Mouse (Mus musculus): Measurements from ENCODE around the gene Gm4869. TPM values are rescaled to one million over a fixed set of nuclear protein-coding genes. Genes with fewer than 3 reads are reported as not detected.

The Gm4869 gene
- polyA plus RNA-seq, 1 experiment from 2014 or later = 0.05 TPM

- peak overlapping the region; percentile 15; the same call in 1 of the 2 replicates for H3K4me2 ChIP-seq (replicated peaks)
- peaks cover 2% of the 10 kb centered on the region; the same call in 1 of the 2 replicates for H3K36me3 ChIP-seq
- peaks cover 48% of the 10 kb centered on the region for H3K4me1 ChIP-seq
- WGBS = 30% methylated on average over 8 of the region's 8 CpGs
- H3K27ac ChIP-seq = 0 out of 2 replicates have a peak overlapping the region, but pooled peaks have one; percentile 41
- no peak for ATAC-seq (ENCODE audit: insufficient number of reproducible peaks, insufficient read depth, low FRiP score, low TSS enrichment)
- peak overlapping the region; percentile 34; the same call in 1 of the 2 replicates for H3K9ac ChIP-seq
- no peaks in the 10 kb centered on the region for H3K9me3 ChIP-seq
- no peak overlapping the region for H3K4me3 ChIP-seq
- H3K27me3 ChIP-seq = no peaks in the 10 kb centered on the region
These were observed 63.2 kb downstream of the Gm4869 start for GRCm38 (mm10) chr5:140508686-140509085.

- H3K9me3 ChIP-seq = no peaks in the 10 kb centered on the region
- H3K4me2 ChIP-seq (replicated peaks) = no peak overlapping the region
- no peaks in the 10 kb centered on the region for H3K27me3 ChIP-seq
- ATAC-seq (ENCODE audit: insufficient number of reproducible peaks, insufficient read depth, low FRiP score, low TSS enrichment) = no peak
- WGBS = 61% methylated on average over 9 of the region's 9 CpGs
- peaks cover 2% of the 10 kb centered on the region; the same call in 1 of the 2 replicates for H3K36me3 ChIP-seq
- peak overlapping the region; percentile 41; the same call in 1 of the 2 replicates for H3K27ac ChIP-seq
- H3K9ac ChIP-seq = no peak overlapping the region
- no peak overlapping the region for H3K4me3 ChIP-seq
- H3K4me1 ChIP-seq = peaks cover 48% of the 10 kb centered on the region
These were observed 63.8 kb downstream of the Gm4869 start for GRCm38 (mm10) chr5:140509204-140509603.

GRCm38 (mm10) chr5:140510012-140511000 is 64.9 kb downstream of the Gm4869 start:
- Histone ChIP-seq H3K9ac (no peak overlapping the region), H3K9me3 (no peaks in the 10 kb centered on the region), H3K4me2 (replicated peaks) (no peak overlapping the region), H3K27ac (no peak overlapping the region), H3K4me1 (peaks cover 53% of the 10 kb centered on the region), H3K36me3 (peaks cover 2% of the 10 kb centered on the region; the same call in 1 of the 2 replicates), H3K27me3 (no peaks in the 10 kb centered on the region), H3K4me3 (no peak overlapping the region)
- WGBS = 58% methylated on average over 27 of the region's 27 CpGs
- ATAC-seq (ENCODE audit: insufficient number of reproducible peaks, insufficient read depth, low FRiP score, low TSS enrichment) = no peak

- H3K27ac ChIP-seq = no peak overlapping the region
- H3K9me3 ChIP-seq = no peaks in the 10 kb centered on the region
- H3K36me3 ChIP-seq = peaks cover 2% of the 10 kb centered on the region; the same call in 1 of the 2 replicates
- no peak overlapping the region for H3K9ac ChIP-seq
- WGBS = 83% methylated on average over 8 of the region's 8 CpGs
- no peaks in the 10 kb centered on the region for H3K27me3 ChIP-seq
- ATAC-seq (ENCODE audit: insufficient number of reproducible peaks, insufficient read depth, low FRiP score, low TSS enrichment) = no peak
- H3K4me3 ChIP-seq = no peak overlapping the region
- no peak overlapping the region for H3K4me2 ChIP-seq (replicated peaks)
- H3K4me1 ChIP-seq = peaks cover 29% of the 10 kb centered on the region
These were observed 68.5 kb downstream of the Gm4869 start for GRCm38 (mm10) chr5:140513921-140514320.

GRCm38 (mm10) chr5:140514799-140515486 is 69.5 kb downstream of the Gm4869 start:
- Histone ChIP-seq H3K27ac (peak overlapping the region; percentile 61), H3K9ac (0 out of 2 replicates have a peak overlapping the region, but pooled peaks have one; percentile 10), H3K36me3 (peaks cover 2% of the 10 kb centered on the region; the same call in 1 of the 2 replicates), H3K4me1 (peaks cover 22% of the 10 kb centered on the region), H3K9me3 (no peaks in the 10 kb centered on the region), H3K27me3 (no peaks in the 10 kb centered on the region), H3K4me2 (replicated peaks) (no peak overlapping the region), H3K4me3 (no peak overlapping the region)
- WGBS = 34% methylated on average over 7 of the region's 7 CpGs
- no peak; the same call in 1 of the 2 replicates for ATAC-seq (ENCODE audit: insufficient number of reproducible peaks, insufficient read depth, low FRiP score, low TSS enrichment)

- Histone ChIP-seq H3K4me2 (replicated peaks) (no peak overlapping the region), H3K4me3 (no peak overlapping the region), H3K36me3 (peaks cover 2% of the 10 kb centered on the region; the same call in 1 of the 2 replicates), H3K27me3 (no peaks in the 10 kb centered on the region), H3K9me3 (no peaks in the 10 kb centered on the region), H3K9ac (no peak overlapping the region), H3K27ac (peak overlapping the region; percentile 36; the same call in 1 of the 2 replicates), H3K4me1 (peaks cover 17% of the 10 kb centered on the region)
- ATAC-seq (ENCODE audit: insufficient number of reproducible peaks, insufficient read depth, low FRiP score, low TSS enrichment) = no peak
- WGBS = 88% methylated on average over 21 of the region's 21 CpGs
These were observed 71.9 kb downstream of the Gm4869 start for GRCm38 (mm10) chr5:140517159-140517920.

GRCm38 (mm10) chr5:140517921-140518230 is 72.4 kb downstream of the Gm4869 start:
- H3K27me3 ChIP-seq = no peaks in the 10 kb centered on the region
- H3K36me3 ChIP-seq = peaks cover under 1% of the 10 kb centered on the region; the same call in 1 of the 2 replicates
- no peak overlapping the region for H3K9ac ChIP-seq
- no peak overlapping the region for H3K4me2 ChIP-seq (replicated peaks)
- H3K4me3 ChIP-seq = no peak overlapping the region
- H3K27ac ChIP-seq = peak overlapping the region; percentile 36; the same call in 1 of the 2 replicates
- H3K9me3 ChIP-seq = no peaks in the 10 kb centered on the region
- ATAC-seq (ENCODE audit: insufficient number of reproducible peaks, insufficient read depth, low FRiP score, low TSS enrichment) = no peak
- H3K4me1 ChIP-seq = peaks cover 17% of the 10 kb centered on the region
- 72% methylated on average over 4 of the region's 4 CpGs for WGBS

- Histone ChIP-seq H3K9ac (no peak overlapping the region), H3K27me3 (no peaks in the 10 kb centered on the region), H3K27ac (no peak overlapping the region), H3K36me3 (peaks cover 29% of the 10 kb centered on the region), H3K4me3 (no peak overlapping the region), H3K4me1 (peaks cover 3% of the 10 kb centered on the region; the same call in 1 of the 2 replicates), H3K9me3 (no peaks in the 10 kb centered on the region), H3K4me2 (replicated peaks) (no peak overlapping the region)
- WGBS = 76% methylated on average over 1 of the region's 1 CpGs
- no peak for ATAC-seq (ENCODE audit: insufficient number of reproducible peaks, insufficient read depth, low FRiP score, low TSS enrichment)
These were observed 75.8 kb downstream of the Gm4869 start for GRCm38 (mm10) chr5:140521196-140521595.

- peaks cover 52% of the 10 kb centered on the region for H3K36me3 ChIP-seq
- H3K9ac ChIP-seq = no peak overlapping the region
- H3K9me3 ChIP-seq = no peaks in the 10 kb centered on the region
- H3K27me3 ChIP-seq = no peaks in the 10 kb centered on the region
- H3K4me2 ChIP-seq (replicated peaks) = no peak overlapping the region
- no peak overlapping the region for H3K4me3 ChIP-seq
- H3K4me1 ChIP-seq = no peaks in the 10 kb centered on the region
- H3K27ac ChIP-seq = no peak overlapping the region
- ATAC-seq (ENCODE audit: insufficient number of reproducible peaks, insufficient read depth, low FRiP score, low TSS enrichment) = no peak
- WGBS = 90% methylated on average over 2 of the region's 2 CpGs
These were observed 81.3 kb downstream of the Gm4869 start for GRCm38 (mm10) chr5:140526754-140527153.

- Histone ChIP-seq H3K4me3 (no peak overlapping the region), H3K27ac (0 out of 2 replicates have a peak overlapping the region, but pooled peaks have one; percentile 23), H3K9ac (no peak overlapping the region), H3K36me3 (no peaks in the 10 kb centered on the region), H3K9me3 (no peaks in the 10 kb centered on the region), H3K27me3 (no peaks in the 10 kb centered on the region), H3K4me2 (replicated peaks) (no peak overlapping the region), H3K4me1 (no peaks in the 10 kb centered on the region; the same call in 1 of the 2 replicates)
- ATAC-seq (ENCODE audit: insufficient number of reproducible peaks, insufficient read depth, low FRiP score, low TSS enrichment) = no peak
- WGBS = 57% methylated on average over 13 of the region's 13 CpGs
These were observed 92.8 kb downstream of the Gm4869 start for GRCm38 (mm10) chr5:140538111-140538683.

- Histone ChIP-seq H3K36me3 (no peaks in the 10 kb centered on the region), H3K9me3 (no peaks in the 10 kb centered on the region), H3K27ac (no peak overlapping the region), H3K9ac (no peak overlapping the region), H3K4me1 (no peaks in the 10 kb centered on the region; the same call in 1 of the 2 replicates), H3K4me2 (replicated peaks) (no peak overlapping the region), H3K4me3 (no peak overlapping the region), H3K27me3 (no peaks in the 10 kb centered on the region)
- 14% methylated on average over 8 of the region's 8 CpGs for WGBS
- ATAC-seq (ENCODE audit: insufficient number of reproducible peaks, insufficient read depth, low FRiP score, low TSS enrichment) = no peak
These were observed 94.7 kb downstream of the Gm4869 start for GRCm38 (mm10) chr5:140540106-140540505.
